Mouse (Mus musculus) A20 (cell line): ENCODE measurements around the gene Prss38.
A peak's percentile ranks its signal among the peaks of the same experiment; 100 is the strongest.
"Not testable (repeated sequence)": the region's sequence is repeated elsewhere in the genome, so short reads cannot be mapped to it uniquely, and the experiment has no call there.

Experiments
- DNase-seq: peaks from one replicate; pipeline ENCODE4 v3.0.0-alpha.2; 2011; ENCODE audit warnings: low read depth, low spot score

The Prss38 gene

DNA sequence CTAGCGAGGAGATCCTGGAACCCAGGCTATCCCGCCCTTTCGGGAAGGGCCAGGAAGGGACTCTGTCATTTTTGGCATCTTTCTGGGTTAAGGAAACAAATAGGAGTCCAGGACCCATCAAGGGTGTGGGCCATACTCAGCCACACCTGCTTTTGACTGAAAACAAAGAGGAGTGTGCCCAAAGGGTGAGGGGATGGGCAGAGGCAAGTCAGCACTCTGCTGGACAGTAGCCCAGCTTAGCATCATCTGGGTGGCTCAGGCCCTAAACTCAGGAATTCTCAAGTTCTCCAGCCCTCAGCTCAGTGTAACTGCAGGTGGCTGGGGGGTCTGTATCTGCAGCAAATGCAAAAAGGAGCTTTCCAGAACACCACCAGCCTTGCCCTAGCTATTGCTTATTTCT, 2.5 kb upstream of the Prss38 start:
- DNase-seq = no peak

DNA sequence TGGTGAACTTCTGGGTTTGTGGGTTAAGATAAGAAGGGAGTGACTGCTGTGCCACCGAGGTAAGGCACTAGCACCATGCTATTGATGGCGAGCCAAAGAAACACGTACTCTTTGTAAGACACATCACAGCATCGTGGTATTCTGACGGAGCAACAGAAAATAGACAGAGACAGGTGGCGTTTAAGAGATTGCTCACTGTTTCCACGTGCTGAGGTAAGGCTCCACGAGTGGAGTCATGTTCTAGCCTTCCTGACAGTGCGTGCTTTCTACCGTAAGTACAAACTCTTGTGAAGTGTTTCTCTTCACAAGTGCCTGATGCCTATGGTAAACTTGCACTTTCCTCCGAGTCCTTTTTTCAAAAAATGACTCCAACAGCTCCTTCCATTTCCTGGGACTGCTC, 5.6 kb downstream of the Prss38 start:
- DNase-seq = no peak

DNA sequence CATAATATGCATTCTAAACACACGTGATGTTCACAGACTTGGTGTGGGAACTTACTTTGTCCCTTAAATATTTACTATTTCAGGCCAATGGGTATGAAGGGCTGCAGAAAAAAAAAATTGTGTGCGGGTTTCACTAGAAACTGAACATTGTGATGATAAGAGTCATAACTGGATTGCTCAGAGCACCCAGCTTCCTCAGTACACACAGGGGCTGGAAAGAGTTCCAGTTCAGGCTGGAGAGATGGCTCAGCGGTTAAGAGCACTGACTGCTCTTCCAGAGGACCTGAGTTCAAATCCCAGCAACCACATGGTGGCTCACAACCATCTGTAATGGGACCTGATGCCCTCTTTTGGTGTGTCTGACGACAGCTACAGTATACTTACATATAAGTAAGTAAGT, 7.5 kb downstream of the Prss38 start:
- not testable (repeated sequence) for DNase-seq

DNA sequence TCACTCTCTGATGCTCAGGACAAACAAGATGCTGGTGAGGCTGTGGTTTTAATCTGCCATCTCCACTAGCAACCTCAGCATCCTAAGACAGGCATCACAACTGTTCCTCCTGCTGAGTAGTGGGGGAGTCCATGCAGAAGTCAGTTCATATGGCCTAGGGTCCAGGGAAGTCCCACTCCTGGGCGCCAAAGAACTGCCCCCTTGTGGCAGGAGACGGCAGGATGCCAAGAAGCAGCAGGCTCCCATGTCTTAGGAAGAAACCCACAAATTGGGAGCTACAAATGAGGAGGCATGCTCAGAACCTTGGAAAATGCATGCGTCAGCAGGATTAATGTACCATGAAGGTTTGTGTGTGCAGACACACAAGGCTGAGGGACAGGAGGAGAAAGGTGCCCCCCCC, 8.8 kb downstream of the Prss38 start:
- peak; percentile 29 for DNase-seq

DNA sequence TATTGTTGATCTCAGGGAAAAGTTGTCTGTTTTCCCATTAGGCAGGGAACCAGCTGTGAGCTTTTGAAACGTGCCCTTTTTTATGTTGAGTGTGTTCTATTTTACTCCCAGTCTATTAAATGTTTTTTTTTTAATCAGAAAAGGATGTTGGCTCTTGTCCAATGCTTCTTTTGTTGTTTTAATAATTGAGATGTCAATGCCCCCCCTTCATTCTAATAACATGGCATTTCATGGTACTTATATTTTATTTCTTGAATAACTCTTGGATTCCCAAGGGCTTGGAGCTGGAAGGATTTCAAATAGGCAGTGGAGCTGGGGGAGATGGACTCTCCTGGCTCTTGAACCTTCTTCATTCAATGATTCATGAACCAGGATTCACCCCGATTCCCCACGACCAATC, 9.4 kb downstream of the Prss38 start:
- no peak for DNase-seq

DNA sequence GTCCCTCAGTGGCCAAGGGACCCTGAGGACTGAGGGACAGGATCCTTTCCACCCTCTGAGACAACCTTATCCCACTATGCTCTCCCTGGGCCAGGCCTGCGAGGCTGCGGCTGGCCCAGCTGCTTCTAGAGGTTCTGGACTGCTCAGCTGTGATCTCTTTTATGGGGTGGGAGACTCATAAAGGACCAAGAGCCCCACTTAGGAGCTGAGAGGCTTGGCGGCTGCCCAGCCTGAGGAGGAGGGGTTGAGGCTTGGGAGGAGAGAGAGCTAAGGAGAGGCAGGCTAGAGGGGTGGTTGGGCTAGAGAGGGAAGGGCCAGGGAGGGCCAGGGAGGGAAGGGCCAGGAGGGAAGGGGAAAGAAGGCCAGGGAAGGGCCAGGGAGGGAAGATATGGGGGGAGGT, 11.0 kb downstream of the Prss38 start:
- DNase-seq = no peak

DNA sequence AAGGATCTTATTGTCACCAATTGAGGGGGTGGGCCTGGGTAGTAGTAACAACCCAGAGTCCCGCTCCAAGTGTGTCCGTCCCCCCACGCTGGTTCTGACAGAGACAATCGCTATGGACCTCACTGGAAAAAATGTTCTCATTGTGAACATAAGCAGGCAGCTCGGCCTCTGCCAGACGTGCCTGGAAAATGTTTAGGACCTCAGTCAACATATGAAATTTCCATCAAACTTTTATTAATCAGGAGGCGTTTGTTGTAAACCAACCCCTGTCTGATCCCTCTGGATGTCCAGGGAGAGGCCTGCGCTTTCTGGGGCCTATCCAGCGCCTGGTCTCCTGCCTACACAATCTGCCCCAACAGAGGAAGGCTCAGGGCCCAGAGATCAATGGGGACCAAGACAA, 11.4 kb downstream of the Prss38 start:
- no peak for DNase-seq

DNA sequence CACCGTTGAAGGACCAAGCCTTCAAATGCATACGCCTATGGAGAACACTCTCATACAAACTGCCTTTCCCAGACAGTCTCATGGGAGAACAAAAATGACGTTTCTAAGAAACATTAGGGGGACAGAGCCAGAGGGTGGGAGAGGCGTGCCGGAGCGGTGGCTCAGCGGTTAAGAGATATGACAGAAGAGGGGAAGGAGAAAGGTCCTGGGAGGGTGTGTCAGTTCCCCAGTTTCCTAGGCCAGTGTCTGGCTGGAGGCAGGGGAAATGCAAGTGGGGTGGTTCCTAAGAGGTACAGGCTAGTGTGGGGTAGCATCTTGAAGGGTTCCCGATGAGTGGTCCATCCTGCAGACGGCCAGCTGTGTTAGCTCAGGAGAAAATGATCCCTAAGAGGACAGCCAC, 14.2 kb downstream of the Prss38 start:
- no peak for DNase-seq

DNA sequence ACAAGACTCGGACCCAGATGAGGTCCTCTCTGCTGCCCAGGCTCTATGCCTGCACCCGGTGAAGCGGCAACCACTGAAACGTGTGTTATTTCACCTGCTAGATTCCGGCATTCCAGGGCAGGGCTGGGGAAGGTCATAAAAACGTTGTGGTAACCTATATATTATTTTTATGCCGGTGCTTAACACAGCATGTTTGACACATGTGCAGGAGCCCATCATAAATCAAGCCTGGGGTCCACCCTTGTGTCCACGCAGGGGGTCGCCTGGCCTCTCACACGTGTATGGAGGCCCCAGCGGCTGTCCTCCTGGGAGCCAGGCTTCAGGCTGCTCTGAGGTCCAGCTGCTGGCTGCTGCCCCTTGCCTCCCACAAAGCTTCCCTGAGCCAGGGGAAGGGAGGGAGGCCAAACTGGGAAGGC, 18.6 kb downstream of the Prss38 start:
- no peak for DNase-seq

DNA sequence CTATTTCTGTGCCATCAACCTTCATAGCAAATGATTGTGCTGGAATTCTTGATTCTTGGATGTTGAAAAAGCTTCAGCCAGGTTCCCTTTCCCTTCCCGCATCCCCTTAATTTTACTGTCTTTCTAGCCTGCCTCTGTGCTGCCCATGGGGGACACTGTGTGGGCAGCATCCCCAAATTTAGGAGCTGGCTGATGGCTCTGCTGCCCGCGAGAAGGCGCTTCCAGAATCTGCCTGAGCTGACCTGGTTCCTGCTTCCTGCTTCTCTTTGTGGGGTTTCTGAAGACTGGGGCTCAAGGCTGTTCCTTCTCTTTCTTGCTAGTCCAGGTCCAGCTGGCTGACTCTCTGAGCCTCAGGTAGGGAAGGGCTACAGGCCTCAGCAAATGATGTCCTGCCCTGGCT, 20.7 kb downstream of the Prss38 start:
- no peak for DNase-seq

DNA sequence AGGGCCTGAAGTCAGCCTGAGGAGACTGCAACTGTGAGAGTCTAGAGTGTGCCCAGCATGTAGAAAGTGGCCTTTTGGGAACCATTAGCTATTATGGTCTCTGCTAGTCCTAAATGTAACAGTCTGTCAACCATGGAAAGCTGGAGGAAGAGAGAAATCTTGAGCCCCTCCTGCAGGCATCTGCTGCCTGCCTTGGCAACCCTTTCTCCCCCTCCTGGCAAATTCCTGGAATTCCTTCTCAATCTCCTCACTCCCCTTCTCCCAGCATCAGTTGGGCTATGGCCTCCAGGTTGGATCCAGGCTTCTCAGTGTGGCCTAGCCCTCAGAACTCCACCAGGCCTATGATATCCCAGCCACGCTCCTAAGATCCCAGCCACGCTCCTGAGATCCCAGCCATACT, 25.1 kb downstream of the Prss38 start:
- no peak for DNase-seq

DNA sequence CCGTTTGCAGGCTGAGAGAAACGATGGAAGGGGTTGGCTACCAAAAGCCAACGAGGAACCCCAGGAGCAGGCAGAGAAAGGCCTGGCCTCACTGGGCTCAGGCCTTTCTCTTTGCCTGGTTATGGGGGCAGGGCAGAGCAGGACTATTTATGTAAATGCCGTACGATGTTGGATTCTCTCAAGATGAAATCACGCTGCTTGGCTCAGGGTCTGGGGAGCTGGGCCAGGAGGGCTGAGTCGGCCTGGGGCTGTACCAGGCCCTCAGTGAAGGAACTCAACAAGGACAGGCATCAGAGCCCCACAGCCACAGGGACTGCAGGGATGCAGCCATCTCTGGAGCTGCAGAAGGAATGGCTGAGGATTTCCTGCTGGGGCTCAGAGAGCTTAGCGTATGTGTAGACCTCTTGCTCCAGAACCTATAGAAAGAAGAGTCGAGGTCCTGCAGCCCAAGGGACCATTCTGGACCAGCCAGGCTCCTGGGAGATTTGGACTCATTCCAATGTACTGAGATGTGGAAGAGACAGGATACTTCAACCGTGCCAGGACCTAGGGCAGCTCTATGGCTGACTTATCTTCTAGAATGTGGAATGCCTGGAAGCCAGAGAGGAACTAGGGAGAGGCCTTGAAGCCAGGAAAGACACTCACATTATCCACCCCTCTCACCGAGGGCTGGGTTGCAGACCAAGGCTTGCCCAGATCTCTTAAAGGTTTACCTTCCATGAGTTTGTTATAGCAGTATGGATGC, 29.1 kb downstream of the Prss38 start:
- no peak for DNase-seq

DNA sequence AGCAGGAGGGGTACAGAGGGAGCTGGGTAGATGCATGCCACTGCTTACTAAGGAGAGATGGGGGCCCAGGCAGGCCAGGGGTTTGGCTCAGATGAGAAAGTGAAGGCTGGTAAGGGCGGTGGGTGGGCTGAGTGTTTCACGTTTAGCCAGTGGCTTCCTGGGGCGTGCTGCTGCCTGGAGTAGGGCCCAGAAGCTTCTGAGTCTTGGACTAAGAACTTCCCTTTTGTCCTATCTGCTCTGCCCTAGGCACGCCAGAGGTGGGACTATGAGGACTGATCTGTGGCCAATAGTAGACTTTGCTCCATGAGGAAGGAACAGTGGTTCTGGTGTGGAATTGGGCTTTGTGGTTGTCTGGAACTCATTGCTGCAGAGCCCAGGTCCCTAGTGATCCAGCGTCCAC, 32.5 kb downstream of the Prss38 start:
- no peak for DNase-seq

DNA sequence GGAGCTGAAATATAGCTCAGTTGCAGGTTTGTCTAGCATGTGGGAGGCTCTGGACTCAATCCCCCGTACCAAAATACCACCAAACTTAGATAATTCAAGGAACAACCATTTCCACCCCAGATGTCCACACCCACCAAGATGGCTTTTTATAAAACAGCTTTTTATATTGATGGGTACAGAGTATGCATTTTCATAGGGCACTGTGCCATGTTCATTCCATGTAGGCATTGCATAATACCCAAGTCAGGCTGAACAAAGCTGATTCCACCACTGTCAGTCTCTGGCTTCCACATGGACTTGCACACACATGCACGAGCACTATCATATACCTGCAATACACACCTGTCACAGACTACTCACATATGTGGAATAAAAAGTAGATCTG, 36.7 kb downstream of the Prss38 start:
- DNase-seq = no peak

DNA sequence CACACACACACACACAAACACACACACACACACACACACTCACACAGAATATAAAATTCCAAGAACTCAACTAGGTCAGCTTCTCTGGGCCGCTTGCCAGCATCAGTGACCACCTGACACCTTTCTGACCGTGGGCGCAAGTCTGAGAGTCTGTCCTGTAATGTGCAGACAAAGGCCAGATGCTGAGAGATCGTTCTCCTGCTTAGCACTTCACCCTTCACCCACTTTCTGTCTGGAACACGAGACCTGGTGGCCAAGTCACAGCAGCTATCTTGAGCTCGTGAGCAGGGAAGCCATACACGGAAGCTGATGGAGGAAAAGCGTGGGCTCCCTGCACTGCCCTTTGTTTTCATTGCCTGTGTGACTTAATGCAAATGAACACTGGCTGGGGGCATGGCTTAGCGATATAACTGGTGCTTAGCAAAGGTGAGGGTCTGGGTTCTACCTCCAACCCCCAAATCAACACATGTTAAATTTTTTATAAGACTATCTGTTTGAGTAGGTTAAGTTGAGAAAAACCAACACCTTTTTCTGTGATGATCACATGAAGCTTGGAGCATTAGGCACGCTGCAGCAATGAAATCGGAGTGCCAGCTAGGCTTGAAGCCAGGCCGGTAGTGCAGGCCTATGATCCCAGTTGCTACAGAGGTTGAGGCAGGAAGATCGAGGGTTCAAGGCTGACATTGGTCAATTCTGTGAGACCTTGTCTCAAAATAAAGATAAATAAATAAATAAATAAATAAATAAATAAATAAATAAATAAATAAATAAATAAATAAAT, 37.3 kb downstream of the Prss38 start:
- DNase-seq = no peak

DNA sequence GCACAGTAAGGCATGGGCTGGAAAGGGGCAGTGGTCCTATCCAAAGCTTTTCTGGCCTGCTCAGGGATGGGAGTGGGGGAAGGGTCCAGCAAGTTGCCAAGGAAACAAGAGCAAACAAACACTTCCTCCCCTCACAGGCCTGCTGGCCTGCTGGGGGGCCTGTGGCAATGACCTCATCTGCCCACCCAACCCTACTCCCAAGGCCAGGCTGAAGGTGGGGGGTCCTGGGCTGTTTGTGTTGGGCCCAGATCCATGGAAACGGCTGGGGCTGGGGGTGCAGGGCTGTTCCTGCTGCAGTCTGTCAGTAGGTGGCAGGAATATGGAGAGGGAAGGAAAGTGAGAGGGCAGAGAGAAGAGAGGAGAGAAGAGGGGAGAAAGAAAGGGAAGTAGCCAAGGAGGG, 39.1 kb downstream of the Prss38 start:
- DNase-seq = no peak

DNA sequence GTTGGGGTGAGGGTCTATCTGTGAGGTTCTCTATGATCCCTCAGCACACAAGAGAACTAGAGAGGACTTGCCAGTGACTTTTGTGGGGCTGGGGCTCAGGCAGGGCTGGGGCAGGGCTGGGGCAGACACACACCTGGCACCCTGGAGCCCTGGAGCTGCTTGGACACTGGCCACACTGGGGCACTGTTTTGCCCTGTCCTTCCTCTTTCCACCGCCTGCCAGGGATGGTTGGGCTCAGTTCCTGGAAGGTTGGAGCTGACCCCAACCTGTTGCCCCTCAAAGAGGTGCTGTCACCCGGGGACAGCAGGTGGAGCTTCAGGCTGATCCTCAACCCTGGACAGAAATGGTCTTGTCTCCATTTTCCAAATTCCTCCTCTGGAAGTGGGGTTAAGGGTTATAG, 39.5 kb downstream of the Prss38 start:
- DNase-seq = no peak

DNA sequence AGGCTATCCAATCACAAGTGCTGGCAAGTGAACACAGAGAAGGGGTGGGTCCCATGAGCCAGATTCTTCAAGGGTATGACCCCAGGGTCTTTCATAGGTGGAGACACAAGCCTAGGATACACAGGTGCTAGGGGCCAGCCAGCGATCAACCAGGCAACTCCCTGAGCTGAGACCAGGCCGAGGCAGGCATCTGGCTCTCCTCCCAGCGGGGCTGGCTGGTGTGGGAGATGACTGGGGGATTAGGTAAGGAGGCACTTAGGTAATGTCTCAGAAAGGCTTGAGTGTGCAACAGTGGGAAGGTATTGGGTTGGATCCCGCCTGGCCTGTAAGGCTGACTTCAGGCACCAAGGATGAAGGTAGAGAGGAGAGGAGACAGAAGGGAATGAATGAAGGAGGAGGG, 40.3 kb downstream of the Prss38 start:
- no peak for DNase-seq

DNA sequence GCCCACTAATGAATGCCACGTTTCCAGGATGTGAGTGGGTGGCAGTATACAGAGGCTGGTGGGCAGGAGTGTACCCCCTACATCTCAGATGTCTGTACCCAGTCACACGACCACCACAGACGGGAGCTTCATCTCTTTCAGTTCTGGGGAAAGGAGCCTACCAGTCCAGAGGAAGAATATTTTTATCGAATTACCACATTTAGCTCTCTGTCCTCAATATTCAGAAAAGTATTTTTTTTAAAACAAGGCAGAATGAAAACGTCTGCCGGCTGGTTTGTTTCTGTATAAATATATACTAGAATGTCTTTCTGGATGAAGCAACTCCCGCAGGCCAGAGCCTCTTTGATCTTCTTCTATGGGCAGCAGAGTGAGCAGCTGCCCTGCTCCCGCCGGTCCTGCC, 42.5 kb downstream of the Prss38 start:
- no peak for DNase-seq

DNA sequence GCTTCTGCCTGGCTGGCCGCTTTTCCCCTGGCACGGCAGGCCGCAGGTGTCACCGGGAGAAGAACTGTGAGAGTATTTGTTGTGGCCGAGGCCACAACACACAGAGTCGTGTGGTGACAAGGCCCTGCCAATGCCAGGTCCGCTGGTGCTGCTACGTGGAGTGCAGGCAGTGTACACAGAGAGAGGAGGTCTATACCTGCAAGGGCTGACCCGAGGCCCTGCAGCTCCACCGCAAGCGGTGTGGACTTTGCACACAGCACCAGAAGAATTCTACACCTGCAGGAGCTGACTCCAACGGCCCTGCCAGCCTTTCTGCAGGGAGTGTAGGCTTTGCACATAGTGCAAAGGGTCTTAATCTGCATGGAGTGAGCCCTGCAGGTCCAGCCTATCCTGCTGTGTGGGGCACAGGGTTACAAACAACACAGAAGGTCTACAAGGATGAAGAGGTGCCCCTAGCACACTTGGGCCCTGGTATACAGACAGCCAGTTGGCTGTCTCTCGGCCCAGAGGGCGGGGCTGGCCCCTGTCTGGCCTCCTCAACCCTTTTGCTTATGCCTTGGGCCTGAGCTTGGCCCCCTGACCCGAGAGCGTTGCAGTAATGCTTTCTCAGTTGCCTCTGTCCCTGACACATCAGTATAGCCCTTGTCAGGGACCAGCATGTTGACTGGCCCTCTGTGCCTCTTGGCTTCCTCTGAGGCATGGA, 44.1 kb downstream of the Prss38 start:
- DNase-seq = no peak

DNA sequence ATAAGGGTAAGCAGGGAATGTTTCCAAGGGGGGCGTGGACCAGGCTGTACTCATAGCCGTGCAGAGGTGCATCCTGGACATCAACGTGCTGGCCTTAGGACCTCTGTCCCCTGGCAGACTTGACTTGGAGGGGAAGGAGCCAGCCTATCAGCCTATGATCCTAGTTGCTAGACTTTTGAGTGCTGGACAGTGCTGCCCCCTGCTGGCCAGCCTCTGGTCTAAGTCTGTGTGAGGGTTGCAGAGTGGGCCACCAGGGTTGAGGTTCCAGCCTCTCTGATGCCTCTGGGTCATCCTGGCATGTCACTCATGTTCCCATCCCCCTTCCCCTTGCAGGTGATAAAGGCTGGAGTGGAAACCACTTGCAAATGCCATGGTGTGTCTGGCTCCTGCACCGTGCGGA, 44.9 kb downstream of the Prss38 start:
- DNase-seq = peak; percentile 60

DNA sequence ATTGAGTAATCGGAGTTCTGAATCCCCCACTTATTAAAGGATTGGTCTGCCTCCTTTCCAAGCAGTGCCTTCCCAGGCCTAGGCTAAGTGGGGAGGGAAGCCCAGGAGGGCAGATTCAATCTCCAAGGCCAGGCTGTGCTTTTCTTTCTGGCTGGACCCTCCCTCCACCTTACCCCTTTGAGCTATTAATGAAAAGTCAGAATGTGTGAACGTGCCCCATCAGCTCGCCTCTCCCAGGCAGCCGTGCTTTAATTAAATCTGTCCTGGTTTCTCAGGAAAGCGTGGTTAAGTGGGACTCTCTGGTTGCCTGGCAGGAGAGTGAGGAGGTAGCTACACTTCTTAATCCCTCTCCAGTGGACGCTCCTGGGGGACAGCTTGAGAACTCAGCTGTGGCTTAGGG, 45.8 kb downstream of the Prss38 start:
- no peak for DNase-seq

DNA sequence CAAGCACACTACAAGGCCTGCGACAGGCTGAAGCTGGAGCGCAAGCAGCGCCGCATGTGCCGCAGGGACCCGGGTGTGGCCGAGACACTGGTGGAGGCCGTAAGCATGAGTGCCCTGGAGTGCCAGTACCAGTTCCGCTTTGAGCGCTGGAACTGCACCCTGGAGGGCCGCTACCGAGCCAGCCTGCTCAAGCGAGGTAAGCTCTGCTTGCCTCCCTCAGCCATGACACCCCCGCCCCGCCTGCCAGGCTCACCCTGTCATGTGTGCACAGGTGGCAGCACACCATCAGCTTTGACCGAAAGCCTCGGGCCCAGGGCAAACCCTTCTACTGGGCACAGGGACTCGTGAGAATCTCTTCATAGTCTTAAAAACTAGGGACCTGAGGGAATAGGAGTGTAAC, 47.8 kb downstream of the Prss38 start:
- peak; percentile 50 for DNase-seq
